Mouse (Mus musculus) CD4-positive, CD25-positive, alpha-beta regulatory T cell, adult 4 months (primary cell): Measurements from ENCODE around the gene Kat2a. TPM values are rescaled to one million over a fixed set of nuclear protein-coding genes. Genes with fewer than 3 reads are reported as not detected.
"Not testable (repeated sequence)": the region's sequence is repeated elsewhere in the genome, so short reads cannot be mapped to it uniquely, and the experiment has no call there.

Experiments used
- ATAC-seq: one replicate; pipeline ENCODE4 v1.8.0; 2017
- polyA plus RNA-seq, 2 experiments: library from polyadenylated mRNA; unstranded; fragments of 100-300 nt; shearing (Covaris generic); gene quantifications; one replicate each; pipeline ENCODE4 v1.2.1; 2017

Kat2a gene
- polyA plus RNA-seq, 2 experiments from 2014 or later, result 11.1 to 13.2 TPM

GRCm38 (mm10) chr11:100655589-100655988, 56.7 kb downstream of the Kat2a start:
- ATAC-seq, result not testable (repeated sequence)

Other genes starting within 250 kb of the Kat2a start
- 1 to 10 TPM; 2.2 to 3.0 TPM for gene Klhl11, start 239.7 kb downstream of the Kat2a start, polyA plus RNA-seq
- gene Acly, start 184.5 kb downstream of the Kat2a start, polyA plus RNA-seq, result 100 to 1,000 TPM; 102 to 153 TPM
- under 1 TPM in 1 of 2 experiments, not detected in 1; 0.24 TPM for gene Ttc25, start 166.9 kb downstream of the Kat2a start, polyA plus RNA-seq
- gene Cnp, start 137.6 kb downstream of the Kat2a start, polyA plus RNA-seq, result 100 to 1,000 TPM; 185 to 348 TPM
- 10 to 100 TPM; 27.1 to 30.3 TPM for gene Nkiras2, start 93.2 kb downstream of the Kat2a start, polyA plus RNA-seq
- gene Dnajc7, start 92.3 kb downstream of the Kat2a start, polyA plus RNA-seq, result 100 to 1,000 TPM; 426 to 510 TPM
- gene Zfp385c, start 20.0 kb downstream of the Kat2a start, polyA plus RNA-seq, result under 1 TPM in 1 of 2 experiments, not detected in 1; 0.23 TPM
- 10 to 100 TPM; 31.6 to 60.3 TPM for gene Dhx58, start 8.2 kb downstream of the Kat2a start, polyA plus RNA-seq
- 1 to 10 TPM in 1 of 2 experiments, not detected in 1; 1.0 TPM for gene Hspb9, start 1.4 kb upstream of the Kat2a start, polyA plus RNA-seq
- 10 to 100 TPM; 21.2 to 35.8 TPM for gene Rab5c, start 25.8 kb upstream of the Kat2a start, polyA plus RNA-seq
- not detected for gene Kcnh4, start 47.5 kb upstream of the Kat2a start, polyA plus RNA-seq
- gene Hcrt, start 50.5 kb upstream of the Kat2a start, polyA plus RNA-seq, result not detected
- 1 to 10 TPM; 2.7 to 3.1 TPM for gene Ghdc, start 58.5 kb upstream of the Kat2a start, polyA plus RNA-seq
- gene Stat5b, start 138.3 kb upstream of the Kat2a start, polyA plus RNA-seq, result 10 to 100 TPM; 39.3 to 53.2 TPM
- 10 to 100 TPM; 37.9 to 52.4 TPM for gene Stat5a, start 146.9 kb upstream of the Kat2a start, polyA plus RNA-seq
- 100 to 1,000 TPM; 105 to 122 TPM for gene Stat3, start 227.1 kb upstream of the Kat2a start, polyA plus RNA-seq